Mouse (Mus musculus) kidney, postnatal 4 days (tissue): ENCODE measurements around the gene Slc25a51.
"Not testable (repeated sequence)": the region's sequence is repeated elsewhere in the genome, so short reads cannot be mapped to it uniquely, and the experiment has no call there.

Experiments used
- DNase-seq, 2 experiments: peaks; one replicate each; pipeline ENCODE4 v3.0.0; 2021; ENCODE audit warnings: mixed read lengths in 2 of 2

Slc25a51 gene

GRCm38 (mm10) chr4:45422640-45423039 is 14.1 kb upstream of the Slc25a51 start:
- DNase-seq: no peak

GRCm38 (mm10) chr4:45421519-45422260 is 13.1 kb upstream of the Slc25a51 start:
- DNase-seq: peak in 1 of 2 experiments; percentile 47

- no peak for DNase-seq
These were observed 12.2 kb upstream of the Slc25a51 start for GRCm38 (mm10) chr4:45420733-45421132.

- DNase-seq: no peak
These were observed 10.5 kb upstream of the Slc25a51 start for GRCm38 (mm10) chr4:45419051-45419450.

GRCm38 (mm10) chr4:45418229-45418950 is 9.8 kb upstream of the Slc25a51 start:
- peak; percentile 80 to 82 for DNase-seq

GRCm38 (mm10) chr4:45416314-45416713 is 7.7 kb upstream of the Slc25a51 start:
- no peak for DNase-seq

- no peak for DNase-seq
These were observed 5.2 kb upstream of the Slc25a51 start for GRCm38 (mm10) chr4:45413674-45414338.

GRCm38 (mm10) chr4:45412433-45413192 is 4.0 kb upstream of the Slc25a51 start:
- DNase-seq: no peak

- no peak for DNase-seq
These were observed 2.7 kb upstream of the Slc25a51 start for GRCm38 (mm10) chr4:45411181-45411790.

- peak; percentile 90 to 92 for DNase-seq
These were observed 704 bp upstream of the Slc25a51 start for GRCm38 (mm10) chr4:45409270-45409669.

GRCm38 (mm10) chr4:45407703-45408334 is 747 bp downstream of the Slc25a51 start:
- DNase-seq: peak in 1 of 2 experiments; percentile 38

- DNase-seq: no peak
These were observed 1.4 kb downstream of the Slc25a51 start for GRCm38 (mm10) chr4:45407001-45407702.

- DNase-seq: no peak
These were observed 2.2 kb downstream of the Slc25a51 start for GRCm38 (mm10) chr4:45406397-45406796.

GRCm38 (mm10) chr4:45405315-45405714 is 3.3 kb downstream of the Slc25a51 start:
- no peak for DNase-seq

GRCm38 (mm10) chr4:45404086-45404485 is 4.5 kb downstream of the Slc25a51 start:
- DNase-seq: no peak

- no peak for DNase-seq
These were observed 5.1 kb downstream of the Slc25a51 start for GRCm38 (mm10) chr4:45403499-45403878.

- DNase-seq: no peak
These were observed 5.6 kb downstream of the Slc25a51 start for GRCm38 (mm10) chr4:45402878-45403498.

- DNase-seq: no peak
These were observed 6.3 kb downstream of the Slc25a51 start for GRCm38 (mm10) chr4:45402281-45402680.

- no peak for DNase-seq
These were observed 8.9 kb downstream of the Slc25a51 start for GRCm38 (mm10) chr4:45399421-45400210.

GRCm38 (mm10) chr4:45398315-45398714 is 10.3 kb downstream of the Slc25a51 start:
- DNase-seq: not testable (repeated sequence)
